Mouse (Mus musculus) liver, embryonic 13.5 days (tissue): ENCODE results near the gene Hsh2d. TPM values are rescaled to one million over a fixed set of nuclear protein-coding genes. Genes with fewer than 3 reads are reported as not detected.

Source experiments
- ATAC-seq: fragments of 200-750 bp; cut with Nextera tagmentation; 2 replicates; pipeline ENCODE4 v1.8.0; 2017; ENCODE audit warnings: low read depth, mild to moderate bottlenecking, moderate number of reproducible peaks, moderate library complexity
- DNase-seq: peaks from one replicate; pipeline ENCODE4 v3.0.0; 2022
- H3K27ac ChIP-seq: fragments of 300-500 bp; sonication (generic); 2 replicates; pipeline ENCODE4 v1.5.1; 2015; ENCODE audit warnings: moderate library complexity, mild to moderate bottlenecking, inconsistent platforms
- H3K27me3 ChIP-seq: fragments of 300-500 bp; sonication (generic); 2 replicates; pipeline ENCODE4 v1.6.1; 2015; ENCODE audit warnings: mild to moderate bottlenecking, inconsistent platforms
- H3K36me3 ChIP-seq: fragments of 300-500 bp; sonication (generic); 2 replicates; pipeline ENCODE4 v1.6.1; 2015; ENCODE audit warnings: mild to moderate bottlenecking, inconsistent platforms
- H3K4me1 ChIP-seq: fragments of 300-500 bp; sonication (generic); replicated peaks from 2 replicates; pipeline ENCODE4 v1.6.1; 2015; ENCODE audit warnings: inconsistent platforms
- H3K4me2 ChIP-seq: fragments of 300-500 bp; sonication (generic); 2 replicates; pipeline ENCODE4 v1.6.1; 2015; ENCODE audit warnings: inconsistent platforms, mild to moderate bottlenecking, moderate library complexity
- H3K4me3 ChIP-seq: fragments of 300-500 bp; sonication (generic); replicated peaks from 2 replicates; pipeline ENCODE4 v1.5.1; 2015; ENCODE audit warnings: mild to moderate bottlenecking, inconsistent platforms
- H3K9ac ChIP-seq: fragments of 300-500 bp; sonication (generic); 2 replicates; pipeline ENCODE4 v1.6.1; 2015; ENCODE audit warnings: mild to moderate bottlenecking, inconsistent platforms
- H3K9me3 ChIP-seq: fragments of 300-500 bp; sonication (generic); replicated peaks from 2 replicates; pipeline ENCODE4 v1.6.1; 2016; ENCODE audit warnings: inconsistent platforms
- WGBS: fragments of 180-500 bp; shearing (Covaris S2); methylation state at CpG from one replicate; pipeline ENCODE4 v1.1.7; 2015; ENCODE audit not compliant: insufficient replicate concordance; 5-methylcytosine and 5-hydroxymethylcytosine counted together
- polyA plus RNA-seq: library from polyadenylated mRNA; unstranded; fragments of >200 nt; fragmentation: Nextera tagmentation; extraction: Ambion mirVana; gene quantifications from 2 replicates; pipeline ENCODE4 v1.2.1, GENCODE M21; 2015

Gene Hsh2d
- polyA plus RNA-seq, 1 experiment from 2014 or later: 0.29 TPM

- Histone ChIP-seq H3K36me3 (peaks cover 34% of the 10 kb centered on the region), H3K9me3 (no peaks in the 10 kb centered on the region), H3K27ac (peak overlapping the region; percentile 88), H3K4me2 (peak overlapping the region; percentile 72), H3K4me1 (peaks cover 26% of the 10 kb centered on the region), H3K9ac (peak overlapping the region; percentile 81), H3K4me3 (peak overlapping the region; percentile 78), H3K27me3 (no peaks in the 10 kb centered on the region; the same call in 1 of the 2 replicates)
- DNase-seq (no peak), ATAC-seq (no peak)
- WGBS: 77% methylated on average over 4 of the region's 4 CpGs
Observed at GRCm38 (mm10) chr8:72220758-72221157, 31.3 kb downstream of the Hsh2d start.

- H3K36me3 ChIP-seq: peaks cover 34% of the 10 kb centered on the region
- no peak overlapping the region for H3K4me2 ChIP-seq
- H3K4me1 ChIP-seq: peaks cover 23% of the 10 kb centered on the region
- no peak overlapping the region for H3K9ac ChIP-seq
- ATAC-seq: no peak
- no peaks in the 10 kb centered on the region; the same call in 1 of the 2 replicates for H3K27me3 ChIP-seq
- 83% methylated on average over 5 of the region's 5 CpGs for WGBS
- H3K4me3 ChIP-seq: no peak overlapping the region
- no peaks in the 10 kb centered on the region for H3K9me3 ChIP-seq
- no peak overlapping the region for H3K27ac ChIP-seq
- DNase-seq: no peak
Observed at GRCm38 (mm10) chr8:72222656-72223055, 33.2 kb downstream of the Hsh2d start.

- Histone ChIP-seq H3K27me3 (no peaks in the 10 kb centered on the region), H3K9ac (peak within 1 kb of the TSS; percentile 79), H3K4me1 (peaks cover 49% of the 10 kb centered on the region), H3K27ac (peak within 1 kb of the TSS; percentile 96), H3K4me3 (peak within 1 kb of the TSS; percentile 78), H3K36me3 (peaks cover 21% of the 10 kb centered on the region), H3K9me3 (no peaks in the 10 kb centered on the region), H3K4me2 (peak within 1 kb of the TSS; percentile 89)
- WGBS: under 1% methylated on average over 54 of the region's 54 CpGs
- DNase-seq (peak; percentile 97), ATAC-seq (peak; percentile 91)
Observed at GRCm38 (mm10) chr8:72239499-72240402, 50.3 kb downstream of the Hsh2d start, which contains the start of gene Ap1m1. Gene Ap1m1, plus strand, starts transcription at chr8:72240018.

- Histone ChIP-seq H3K4me1 (peaks cover 49% of the 10 kb centered on the region), H3K4me2 (peak overlapping the region; percentile 89), H3K27ac (peak overlapping the region; percentile 96), H3K27me3 (no peaks in the 10 kb centered on the region), H3K9ac (peak overlapping the region; percentile 79), H3K4me3 (peak overlapping the region; percentile 78), H3K9me3 (no peaks in the 10 kb centered on the region), H3K36me3 (peaks cover 21% of the 10 kb centered on the region)
- WGBS: under 1% methylated on average over 24 of the region's 24 CpGs
- ATAC-seq (peak; percentile 19), DNase-seq (no peak)
Observed at GRCm38 (mm10) chr8:72240403-72240763, 50.9 kb downstream of the Hsh2d start.

GRCm38 (mm10) chr8:72240951-72241350, 51.5 kb downstream of the Hsh2d start:
- H3K9ac ChIP-seq: peak overlapping the region; percentile 79
- no peaks in the 10 kb centered on the region for H3K9me3 ChIP-seq
- 53% methylated on average over 7 of the region's 7 CpGs for WGBS
- peak overlapping the region; percentile 78 for H3K4me3 ChIP-seq
- no peak for DNase-seq
- ATAC-seq: no peak
- H3K4me1 ChIP-seq: peaks cover 49% of the 10 kb centered on the region
- H3K27me3 ChIP-seq: no peaks in the 10 kb centered on the region
- H3K36me3 ChIP-seq: peaks cover 21% of the 10 kb centered on the region
- H3K4me2 ChIP-seq: peak overlapping the region; percentile 89
- peak overlapping the region; percentile 96 for H3K27ac ChIP-seq

GRCm38 (mm10) chr8:72242226-72242625, 52.8 kb downstream of the Hsh2d start:
- Histone ChIP-seq H3K9ac (no peak overlapping the region), H3K9me3 (no peaks in the 10 kb centered on the region), H3K27ac (no peak overlapping the region), H3K4me3 (no peak overlapping the region), H3K4me2 (no peak overlapping the region), H3K36me3 (peaks cover 32% of the 10 kb centered on the region), H3K4me1 (peaks cover 49% of the 10 kb centered on the region), H3K27me3 (no peaks in the 10 kb centered on the region)
- DNase-seq: no peak
- ATAC-seq: no peak
- 72% methylated on average over 1 of the region's 1 CpGs for WGBS

GRCm38 (mm10) chr8:72244610-72245009, 55.2 kb downstream of the Hsh2d start:
- ATAC-seq: no peak

More at GRCm38 (mm10) chr8:72244610-72245009, 55.2 kb downstream of the Hsh2d start:
- no peak overlapping the region for H3K9ac ChIP-seq
- 14% methylated on average over 2 of the region's 2 CpGs for WGBS
- H3K27me3 ChIP-seq: no peaks in the 10 kb centered on the region
- peaks cover 42% of the 10 kb centered on the region for H3K4me1 ChIP-seq
- H3K4me3 ChIP-seq: no peak overlapping the region
- no peak for DNase-seq
- peaks cover 48% of the 10 kb centered on the region for H3K36me3 ChIP-seq
- no peaks in the 10 kb centered on the region for H3K9me3 ChIP-seq
- no peak overlapping the region for H3K4me2 ChIP-seq
- H3K27ac ChIP-seq: no peak overlapping the region; the same call in 1 of the 2 replicates

Other genes starting within 250 kb of the Hsh2d start
- 9.0 and 11.9 TPM in 2 replicates for gene Zfp961, start 238.6 kb upstream of the Hsh2d start, polyA plus RNA-seq
- gene Cyp4f18, start 180.0 kb upstream of the Hsh2d start, polyA plus RNA-seq: 1.6 and 1.9 TPM in 2 replicates
- not detected in 2 replicates for gene Olfr372, start 148.4 kb upstream of the Hsh2d start, polyA plus RNA-seq
- 0.03 TPM in 2 replicates for gene Olfr373, start 106.5 kb upstream of the Hsh2d start, polyA plus RNA-seq
- gene Olfr374, start 82.6 kb upstream of the Hsh2d start, polyA plus RNA-seq: not detected in 2 replicates
- gene Tpm4, start 54.7 kb upstream of the Hsh2d start, polyA plus RNA-seq: 110 and 131 TPM in 2 replicates
- 75.4 and 97.2 TPM in 2 replicates for gene Rab8a, start 28.4 kb upstream of the Hsh2d start, polyA plus RNA-seq
- gene Cib3, start 23.2 kb downstream of the Hsh2d start, polyA plus RNA-seq: not detected in 2 replicates
- gene Gm11034, start 24.0 kb downstream of the Hsh2d start, polyA plus RNA-seq: not detected in 2 replicates
- gene Fam32a, start 30.1 kb downstream of the Hsh2d start, polyA plus RNA-seq: 38.8 and 43.4 TPM in 2 replicates
- gene Ap1m1, start 50.4 kb downstream of the Hsh2d start, polyA plus RNA-seq: 64.1 and 67.7 TPM in 2 replicates
- 8.9 and 11.2 TPM in 2 replicates for gene Gm10282, start 115.6 kb downstream of the Hsh2d start, polyA plus RNA-seq
- 2.1 and 2.9 TPM in 2 replicates for gene Klf2, start 129.4 kb downstream of the Hsh2d start, polyA plus RNA-seq
- gene Eps15l1, start 231.8 kb downstream of the Hsh2d start, polyA plus RNA-seq: 17.5 and 21.1 TPM in 2 replicates